Mouse (Mus musculus) hindbrain, embryonic 15.5 days (tissue): Measurements from ENCODE around the gene Mterf2. TPM values are rescaled to one million over a fixed set of nuclear protein-coding genes. Genes with fewer than 3 reads are reported as not detected.

Experiments used
- ATAC-seq: fragments of 200-750 bp; cut with Nextera tagmentation; 2 replicates; pipeline ENCODE4 v1.8.0; 2017; ENCODE audit warnings: low read depth, moderate number of reproducible peaks, moderate TSS enrichment; ENCODE audit not compliant: low FRiP score
- H3K27ac ChIP-seq: fragments of 300-500 bp; sonication (generic); replicated peaks from 2 replicates; pipeline ENCODE4 v1.5.1; 2015; ENCODE audit warnings: mild to moderate bottlenecking, inconsistent platforms
- H3K27me3 ChIP-seq: fragments of 300-500 bp; sonication (generic); 2 replicates; pipeline ENCODE4 v1.6.1; 2015; ENCODE audit warnings: control low read depth, inconsistent platforms
- H3K36me3 ChIP-seq: fragments of 300-500 bp; sonication (generic); 2 replicates; pipeline ENCODE4 v1.6.1; 2015; ENCODE audit warnings: control low read depth, inconsistent platforms
- H3K4me1 ChIP-seq: fragments of 300-500 bp; sonication (generic); replicated peaks from 2 replicates; pipeline ENCODE4 v1.6.1; 2015; ENCODE audit warnings: control low read depth, inconsistent platforms
- H3K4me2 ChIP-seq: fragments of 300-500 bp; sonication (generic); 2 replicates; pipeline ENCODE4 v1.6.1; 2015; ENCODE audit warnings: moderate library complexity, mild to moderate bottlenecking, inconsistent platforms
- H3K4me3 ChIP-seq: fragments of 300-500 bp; sonication (generic); 2 replicates; pipeline ENCODE4 v1.5.1; 2015; ENCODE audit warnings: mild to moderate bottlenecking, inconsistent platforms
- H3K9ac ChIP-seq: fragments of 300-500 bp; sonication (generic); 2 replicates; pipeline ENCODE4 v1.6.1; 2015; ENCODE audit warnings: inconsistent platforms
- H3K9me3 ChIP-seq: fragments of 300-500 bp; sonication (generic); 2 replicates; pipeline ENCODE4 v1.6.1; 2016; ENCODE audit warnings: control low read depth, inconsistent platforms
- WGBS: fragments of 180-500 bp; shearing (Covaris S2); methylation state at CpG from one replicate; pipeline ENCODE4 v1.1.7; 2015; 5-methylcytosine and 5-hydroxymethylcytosine counted together
- polyA plus RNA-seq: library from polyadenylated mRNA; unstranded; fragments of >200 nt; fragmentation: Nextera tagmentation; extraction: Ambion mirVana; gene quantifications from 2 replicates; pipeline ENCODE4 v1.2.1, GENCODE M21; 2015

Mterf2 gene
- polyA plus RNA-seq = 28.7 and 30.7 TPM in 2 replicates

GRCm38 (mm10) chr10:85127395-85128287 is at the start of gene Mterf2:
Mterf2 (minus strand) TSS chr10:85128027.
- H3K4me2 ChIP-seq = peak within 1 kb of the TSS; percentile 71
- ATAC-seq = peak; percentile 100
- H3K4me1 ChIP-seq = peaks cover 18% of the 10 kb centered on the region
- H3K9me3 ChIP-seq = no peaks in the 10 kb centered on the region
- H3K4me3 ChIP-seq = peak within 1 kb of the TSS; percentile 74
- WGBS = 7% methylated on average over 20 of the region's 20 CpGs
- peaks cover 10% of the 10 kb centered on the region; the same call in 1 of the 2 replicates for H3K36me3 ChIP-seq
- peak within 1 kb of the TSS; percentile 63 for H3K27ac ChIP-seq
- H3K27me3 ChIP-seq = no peaks in the 10 kb centered on the region
- peak within 1 kb of the TSS; percentile 71 for H3K9ac ChIP-seq

- no peak for ATAC-seq
- no peaks in the 10 kb centered on the region for H3K27me3 ChIP-seq
- H3K9ac ChIP-seq = no peak overlapping the region
- H3K4me3 ChIP-seq = no peak overlapping the region
- H3K27ac ChIP-seq = no peak overlapping the region
- no peak overlapping the region for H3K4me2 ChIP-seq
- H3K36me3 ChIP-seq = no peaks in the 10 kb centered on the region
- WGBS = 88% methylated on average over 2 of the region's 2 CpGs
- H3K9me3 ChIP-seq = no peaks in the 10 kb centered on the region
- H3K4me1 ChIP-seq = no peaks in the 10 kb centered on the region
Measured at GRCm38 (mm10) chr10:85176640-85177039, 48.8 kb upstream of the Mterf2 start.

GRCm38 (mm10) chr10:85165306-85165705 is 37.5 kb upstream of the Mterf2 start:
- Histone ChIP-seq H3K4me1 (peaks cover 9% of the 10 kb centered on the region), H3K36me3 (no peaks in the 10 kb centered on the region), H3K4me3 (no peak overlapping the region), H3K9me3 (no peaks in the 10 kb centered on the region), H3K4me2 (no peak overlapping the region), H3K27ac (no peak overlapping the region), H3K9ac (no peak overlapping the region), H3K27me3 (no peaks in the 10 kb centered on the region)
- no peak for ATAC-seq
- WGBS = 84% methylated on average over 5 of the region's 5 CpGs

GRCm38 (mm10) chr10:85164791-85165190 is 37.0 kb upstream of the Mterf2 start:
- no peak overlapping the region for H3K27ac ChIP-seq
- ATAC-seq = no peak
- peaks cover 9% of the 10 kb centered on the region for H3K4me1 ChIP-seq
- WGBS = 93% methylated on average over 13 of the region's 13 CpGs
- H3K4me3 ChIP-seq = no peak overlapping the region
- H3K9me3 ChIP-seq = no peaks in the 10 kb centered on the region
- no peak overlapping the region for H3K4me2 ChIP-seq
- H3K27me3 ChIP-seq = no peaks in the 10 kb centered on the region
- H3K36me3 ChIP-seq = no peaks in the 10 kb centered on the region
- H3K9ac ChIP-seq = no peak overlapping the region

- no peak overlapping the region; the same call in 1 of the 2 replicates for H3K27ac ChIP-seq
Measured at GRCm38 (mm10) chr10:85161745-85162351, 34.0 kb upstream of the Mterf2 start.

GRCm38 (mm10) chr10:85159989-85160619 is 32.3 kb upstream of the Mterf2 start:
- Histone ChIP-seq H3K36me3 (no peaks in the 10 kb centered on the region), H3K4me1 (peaks cover 9% of the 10 kb centered on the region), H3K9me3 (no peaks in the 10 kb centered on the region), H3K4me2 (no peak overlapping the region), H3K27me3 (no peaks in the 10 kb centered on the region), H3K9ac (no peak overlapping the region), H3K4me3 (no peak overlapping the region), H3K27ac (no peak overlapping the region)
- 91% methylated on average over 1 of the region's 1 CpGs for WGBS
- no peak for ATAC-seq

More at GRCm38 (mm10) chr10:85161745-85162351, 34.0 kb upstream of the Mterf2 start:
- Histone ChIP-seq H3K9ac (no peak overlapping the region), H3K9me3 (no peaks in the 10 kb centered on the region), H3K4me3 (no peak overlapping the region), H3K27me3 (no peaks in the 10 kb centered on the region), H3K4me1 (peaks cover 9% of the 10 kb centered on the region), H3K36me3 (no peaks in the 10 kb centered on the region), H3K4me2 (peak overlapping the region; percentile 19; the same call in 1 of the 2 replicates)
- ATAC-seq = peak; percentile 84
- WGBS = 63% methylated on average over 5 of the region's 5 CpGs

- WGBS = 91% methylated on average over 7 of the region's 7 CpGs
- H3K4me1 ChIP-seq = peaks cover 7% of the 10 kb centered on the region
Measured at GRCm38 (mm10) chr10:85157451-85157850, 29.6 kb upstream of the Mterf2 start.

GRCm38 (mm10) chr10:85154195-85154594 is 26.4 kb upstream of the Mterf2 start:
- 5% methylated on average over 2 of the region's 2 CpGs for WGBS
- Histone ChIP-seq H3K27me3 (no peaks in the 10 kb centered on the region), H3K27ac (no peak overlapping the region), H3K4me2 (no peak overlapping the region), H3K4me3 (no peak overlapping the region), H3K9ac (no peak overlapping the region), H3K4me1 (no peaks in the 10 kb centered on the region), H3K36me3 (0 out of 2 replicates have a peak, but pooled peaks cover 5% of the 10 kb centered on the region), H3K9me3 (no peaks in the 10 kb centered on the region)
- ATAC-seq = no peak

More at GRCm38 (mm10) chr10:85157451-85157850, 29.6 kb upstream of the Mterf2 start:
- Histone ChIP-seq H3K27ac (no peak overlapping the region), H3K4me3 (no peak overlapping the region), H3K4me2 (no peak overlapping the region), H3K27me3 (no peaks in the 10 kb centered on the region), H3K36me3 (no peaks in the 10 kb centered on the region), H3K9me3 (no peaks in the 10 kb centered on the region), H3K9ac (no peak overlapping the region)
- no peak for ATAC-seq

GRCm38 (mm10) chr10:85149226-85149625 is 21.4 kb upstream of the Mterf2 start:
- Histone ChIP-seq H3K4me1 (no peaks in the 10 kb centered on the region), H3K36me3 (peaks cover 15% of the 10 kb centered on the region), H3K27ac (no peak overlapping the region), H3K9ac (no peak overlapping the region), H3K4me2 (no peak overlapping the region), H3K4me3 (no peak overlapping the region), H3K27me3 (no peaks in the 10 kb centered on the region), H3K9me3 (no peaks in the 10 kb centered on the region)
- no peak for ATAC-seq
- WGBS = 83% methylated on average over 5 of the region's 5 CpGs

- Histone ChIP-seq H3K9ac (no peak overlapping the region), H3K4me1 (no peaks in the 10 kb centered on the region), H3K27me3 (no peaks in the 10 kb centered on the region), H3K9me3 (no peaks in the 10 kb centered on the region), H3K27ac (no peak overlapping the region), H3K36me3 (peaks cover 35% of the 10 kb centered on the region), H3K4me3 (no peak overlapping the region), H3K4me2 (no peak overlapping the region)
- WGBS = 85% methylated on average over 14 of the region's 14 CpGs
- ATAC-seq = no peak
Measured at GRCm38 (mm10) chr10:85146282-85146681, 18.5 kb upstream of the Mterf2 start.

- no peak for ATAC-seq
- H3K4me2 ChIP-seq = no peak overlapping the region
- H3K9me3 ChIP-seq = no peaks in the 10 kb centered on the region
- H3K27ac ChIP-seq = no peak overlapping the region
- 83% methylated on average over 9 of the region's 9 CpGs for WGBS
- peaks cover 34% of the 10 kb centered on the region for H3K36me3 ChIP-seq
- H3K27me3 ChIP-seq = no peaks in the 10 kb centered on the region
- no peaks in the 10 kb centered on the region for H3K4me1 ChIP-seq
- no peak overlapping the region for H3K9ac ChIP-seq
- no peak overlapping the region for H3K4me3 ChIP-seq
Measured at GRCm38 (mm10) chr10:85141465-85141864, 13.6 kb upstream of the Mterf2 start.

- no peak overlapping the region for H3K9ac ChIP-seq
- no peak overlapping the region for H3K4me2 ChIP-seq
- no peak overlapping the region for H3K27ac ChIP-seq
- H3K4me1 ChIP-seq = no peaks in the 10 kb centered on the region
- H3K4me3 ChIP-seq = no peak overlapping the region
- H3K27me3 ChIP-seq = no peaks in the 10 kb centered on the region
- no peak for ATAC-seq
- WGBS = 82% methylated on average over 6 of the region's 6 CpGs
- peaks cover 18% of the 10 kb centered on the region for H3K36me3 ChIP-seq
- H3K9me3 ChIP-seq = no peaks in the 10 kb centered on the region
Measured at GRCm38 (mm10) chr10:85136573-85136972, 8.7 kb upstream of the Mterf2 start.
